Comparison of ENCODE assay signal across 21 mouse cellular contexts in the genomic region with DNA sequence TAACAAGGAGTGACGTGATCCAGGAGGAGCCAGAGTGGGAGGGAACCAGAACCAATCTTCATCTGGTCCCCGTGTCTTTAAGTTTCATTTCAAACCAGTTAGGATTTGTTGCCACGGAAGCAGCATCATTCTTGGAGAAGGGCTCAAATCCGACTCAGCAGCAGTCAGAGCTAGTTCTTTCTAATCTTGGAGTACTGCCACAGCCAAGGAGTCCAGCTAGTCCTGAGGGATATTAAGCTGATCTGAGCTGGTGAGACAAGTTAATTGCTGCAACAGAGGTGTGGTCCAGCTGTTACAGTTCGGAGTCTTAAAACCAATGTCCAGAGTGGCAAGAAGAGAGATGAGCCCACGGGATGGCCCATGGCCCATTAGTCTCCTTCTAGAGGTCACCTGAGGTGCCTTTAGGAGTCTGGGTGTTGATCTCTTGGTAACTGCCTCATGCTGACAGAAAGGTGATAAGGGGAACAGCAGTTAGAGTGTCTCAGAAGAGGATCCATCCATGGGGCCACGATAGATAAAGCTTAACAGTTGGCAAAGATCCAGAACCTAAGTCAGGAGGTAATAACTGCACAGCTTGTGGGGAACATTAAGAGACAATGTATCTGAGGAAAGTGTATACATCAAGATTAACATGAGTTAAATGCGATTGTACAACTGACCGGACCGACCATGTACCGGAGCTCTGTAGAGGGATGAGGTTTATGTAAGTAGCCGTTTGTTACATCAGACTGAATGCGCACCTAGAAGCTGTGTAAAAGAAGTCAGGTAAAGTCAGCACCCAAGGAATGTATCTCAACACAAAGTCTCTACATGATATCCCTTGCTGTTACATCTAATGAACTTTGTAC. TPM values are rescaled to one million over a fixed set of nuclear protein-coding genes. Genes with fewer than 3 reads are reported as not detected.
A peak's percentile ranks its signal among the peaks of the same experiment; 100 is the strongest.
DNase-seq lines count a peak whose midpoint lies in the region; ATAC-seq and TF ChIP-seq lines count a peak whose summit lies in the region.
"Had no signal": no experiment of that assay in that cellular context is flagged by ENCODE, and none has a peak within 500 bp of the region (broad histone marks: within the 10 kb centered on the region; RNA-seq: fewer than 3 reads in every experiment).

No protein-coding gene starts in this region.

- H3K27ac ChIP-seq in midbrain, postnatal 0 days (ENCODE audit: low read depth, low read length), result no peak overlapping the region
- no peak overlapping the region for H3K27ac ChIP-seq in midbrain, embryonic 15.5 days
- no peak overlapping the region for H3K27ac ChIP-seq in liver, embryonic 12.5 days
- no peak overlapping the region for H3K27ac ChIP-seq in stomach, embryonic 15.5 days
- H3K27ac ChIP-seq in limb, embryonic 10.5 days, result no peak overlapping the region
- H3K27ac ChIP-seq: embryonic facial prominence, embryonic 15.5 days; forebrain, embryonic 13.5 days; limb, embryonic 13.5 days had no signal

- no peaks in the 10 kb centered on the region for H3K27me3 ChIP-seq in midbrain, postnatal 0 days (ENCODE audit: insufficient read depth, low read length)
- H3K27me3 ChIP-seq in midbrain, embryonic 15.5 days (replicated peaks), result no peaks in the 10 kb centered on the region
- peaks cover 14% of the 10 kb centered on the region for H3K27me3 ChIP-seq in liver, embryonic 12.5 days (replicated peaks)
- H3K27me3 ChIP-seq in stomach, embryonic 15.5 days (replicated peaks), result no peaks in the 10 kb centered on the region
- no peaks in the 10 kb centered on the region for H3K27me3 ChIP-seq in limb, embryonic 10.5 days (ENCODE audit: low read depth, poor library complexity, severe bottlenecking)
- H3K27me3 ChIP-seq: embryonic facial prominence, embryonic 15.5 days; forebrain, embryonic 13.5 days; limb, embryonic 13.5 days had no signal

- intact Hi-C loops in gastrocnemius, postnatal 36 days (cut with DNase I), result loop anchor here (10.0 kb wide), 1 partner anchor 331 kb away; no protein-coding TSS in a partner anchor

- no peaks in the 10 kb centered on the region for H3K36me3 ChIP-seq in midbrain, postnatal 0 days (ENCODE audit: insufficient read depth, low read length)
- H3K36me3 ChIP-seq in midbrain, embryonic 15.5 days (replicated peaks), result no peaks in the 10 kb centered on the region
- H3K36me3 ChIP-seq in liver, embryonic 12.5 days, result no peaks in the 10 kb centered on the region
- H3K36me3 ChIP-seq in stomach, embryonic 15.5 days, result no peaks in the 10 kb centered on the region
- H3K36me3 ChIP-seq in limb, embryonic 10.5 days, result no peaks in the 10 kb centered on the region
- H3K36me3 ChIP-seq: embryonic facial prominence, embryonic 15.5 days; limb, embryonic 13.5 days had no signal

- H3K9me3 ChIP-seq in midbrain, postnatal 0 days (ENCODE audit: low read length), result no peaks in the 10 kb centered on the region
- H3K9me3 ChIP-seq in midbrain, embryonic 15.5 days, result no peaks in the 10 kb centered on the region
- no peaks in the 10 kb centered on the region for H3K9me3 ChIP-seq in liver, embryonic 12.5 days (replicated peaks)
- no peaks in the 10 kb centered on the region for H3K9me3 ChIP-seq in stomach, embryonic 15.5 days
- H3K9me3 ChIP-seq in limb, embryonic 10.5 days (replicated peaks), result no peaks in the 10 kb centered on the region
- H3K9me3 ChIP-seq: embryonic facial prominence, embryonic 15.5 days; forebrain, embryonic 13.5 days; limb, embryonic 13.5 days had no signal

- ATAC-seq in midbrain, postnatal 0 days (ENCODE audit: low FRiP score), result no peak
- no peak for ATAC-seq in midbrain, embryonic 15.5 days (replicated peaks)
- peak; percentile 84 for ATAC-seq in liver, embryonic 12.5 days
- ATAC-seq in stomach, embryonic 15.5 days (ENCODE audit: insufficient read depth, low FRiP score, low read depth), result peak; percentile 35; the same call in 1 of the 2 replicates
- ATAC-seq: forebrain, embryonic 13.5 days; midbrain, embryonic 16.5 days had no signal

- DNase-seq in midbrain, postnatal 0 days (ENCODE audit: low spot score), result peak; percentile 7
- peak; percentile 8 for DNase-seq in brain, embryonic 14.5 days (ENCODE audit: low read depth)
- DNase-seq in gastrocnemius, postnatal 36 days, result no peak
- DNase-seq in limb, embryonic 10.5 days (ENCODE audit: low spot score), result no peak
- DNase-seq: adrenal gland, adult 8-10 months; cerebellum, adult 9-10 months; embryo, embryonic 11 days; heart, postnatal 4 days; thymus, postnatal 4 days had no signal

- no peak overlapping the region for H3K9ac ChIP-seq in midbrain, postnatal 0 days (replicated peaks; ENCODE audit: low read length, poor library complexity, severe bottlenecking)
- no peak overlapping the region for H3K9ac ChIP-seq in midbrain, embryonic 15.5 days
- no peak overlapping the region for H3K9ac ChIP-seq in liver, embryonic 12.5 days
- H3K9ac ChIP-seq in stomach, embryonic 15.5 days, result no peak overlapping the region
- H3K9ac ChIP-seq: embryonic facial prominence, embryonic 15.5 days; forebrain, embryonic 13.5 days; limb, embryonic 13.5 days had no signal

- 72% methylated on average over 13 of the region's 13 CpGs for WGBS in midbrain, postnatal 0 days
- WGBS in midbrain, embryonic 15.5 days, result 77% methylated on average over 13 of the region's 13 CpGs
- 63% methylated on average over 13 of the region's 13 CpGs for WGBS in liver, embryonic 12.5 days (ENCODE audit: insufficient replicate concordance)
- WGBS in stomach, embryonic 15.5 days, result 59% methylated on average over 13 of the region's 13 CpGs
- WGBS in limb, embryonic 10.5 days, result 90% methylated on average over 13 of the region's 13 CpGs

- no peak overlapping the region for H3K4me2 ChIP-seq in midbrain, postnatal 0 days (ENCODE audit: low read depth, low read length, poor library complexity, severe bottlenecking)
- no peak overlapping the region for H3K4me2 ChIP-seq in midbrain, embryonic 15.5 days
- no peak overlapping the region for H3K4me2 ChIP-seq in liver, embryonic 12.5 days
- H3K4me2 ChIP-seq in stomach, embryonic 15.5 days, result no peak overlapping the region
- H3K4me2 ChIP-seq: embryonic facial prominence, embryonic 15.5 days; forebrain, embryonic 13.5 days; limb, embryonic 13.5 days had no signal

- H3K4me3 ChIP-seq in midbrain, postnatal 0 days (ENCODE audit: low read depth, low read length), result no peak overlapping the region
- H3K4me3 ChIP-seq in midbrain, embryonic 15.5 days, result no peak overlapping the region
- H3K4me3 ChIP-seq in liver, embryonic 12.5 days, result no peak overlapping the region
- no peak overlapping the region for H3K4me3 ChIP-seq in stomach, embryonic 15.5 days (replicated peaks)
- H3K4me3 ChIP-seq in limb, embryonic 10.5 days, result no peak overlapping the region
- H3K4me3 ChIP-seq: embryonic facial prominence, embryonic 15.5 days; forebrain, embryonic 13.5 days; limb, embryonic 13.5 days had no signal

- no peak for TF ChIP-seq POLR2A in brain, embryonic 14.5 days (IDR thresholded peaks at IDR 0.05; ENCODE audit: borderline replicate concordance, extremely low read depth, insufficient read depth, insufficient read length, poor library complexity, severe bottlenecking)

- TF ChIP-seq CTCF in midbrain, postnatal 0 days (IDR thresholded peaks at IDR 0.05), result no peak
- no peak for TF ChIP-seq CTCF in brain, embryonic 14.5 days (IDR thresholded peaks at IDR 0.05; ENCODE audit: borderline replicate concordance, extremely low read depth, insufficient read depth, insufficient read length)

- H3K4me1 ChIP-seq in midbrain, postnatal 0 days (ENCODE audit: insufficient read depth, low read length), result no peaks in the 10 kb centered on the region
- H3K4me1 ChIP-seq in midbrain, embryonic 15.5 days, result no peaks in the 10 kb centered on the region
- H3K4me1 ChIP-seq in liver, embryonic 12.5 days, result peaks cover 21% of the 10 kb centered on the region
- no peaks in the 10 kb centered on the region for H3K4me1 ChIP-seq in stomach, embryonic 15.5 days
- H3K4me1 ChIP-seq in limb, embryonic 10.5 days, result peaks cover 14% of the 10 kb centered on the region
- H3K4me1 ChIP-seq: forebrain, embryonic 13.5 days had no signal

RNA-seq across cellular contexts. Expression of a gene that starts 10.4 kb away (rescaled TPM):
- not detected in 2 replicates for total RNA-seq in midbrain, postnatal 0 days (2014; rRNA removed)
- not detected in 2 replicates for polyA plus RNA-seq in midbrain, postnatal 0 days (2015; fragmentation: Nextera tagmentation; extraction: Ambion mirVana)
- polyA plus RNA-seq in midbrain, embryonic 15.5 days (2015; fragmentation: Nextera tagmentation; extraction: Ambion mirVana), result not detected in 2 replicates
- polyA plus RNA-seq in brain, embryonic 14.5 days (2012; rRNA removed), result not detected in 2 replicates
- not detected in 2 replicates for polyA plus RNA-seq in liver, embryonic 12.5 days (2016; fragmentation: Nextera tagmentation; extraction: Ambion mirVana)
- polyA plus RNA-seq in stomach, embryonic 15.5 days (2015; fragmentation: Nextera tagmentation; extraction: Ambion mirVana), result 0.05 TPM in 1 of 2 replicates, not detected in the other
- not detected for total RNA-seq in gastrocnemius, postnatal 36 days (2021)
- polyA plus RNA-seq in limb, embryonic 10.5 days (2016; fragmentation: Nextera tagmentation; extraction: Ambion mirVana), result not detected in 2 replicates
- total RNA-seq: adrenal gland, adult 8-10 months; gastrocnemius, postnatal 4 days; heart, postnatal 4 days had no signal
- polyA plus RNA-seq: embryonic facial prominence, embryonic 15.5 days; forebrain, embryonic 13.5 days; heart, embryonic 14.5 days; kidney, embryonic 16.5 days; limb, embryonic 13.5 days; lung, embryonic 16.5 days; midbrain, embryonic 16.5 days; spleen, adult 2 months had no signal

RNA-seq across cellular contexts. Expression of a gene that starts 36.4 kb away (rescaled TPM):
- total RNA-seq in midbrain, postnatal 0 days (2014; rRNA removed), result 10.9 and 13.0 TPM in 2 replicates
- polyA plus RNA-seq in midbrain, postnatal 0 days (2015; fragmentation: Nextera tagmentation; extraction: Ambion mirVana), result 4.5 and 5.0 TPM in 2 replicates
- 4.0 and 4.4 TPM in 2 replicates for polyA plus RNA-seq in midbrain, embryonic 15.5 days (2015; fragmentation: Nextera tagmentation; extraction: Ambion mirVana)
- polyA plus RNA-seq in brain, embryonic 14.5 days (2012; rRNA removed), result 2.0 and 3.5 TPM in 2 replicates
- 22.2 and 23.4 TPM in 2 replicates for polyA plus RNA-seq in liver, embryonic 12.5 days (2016; fragmentation: Nextera tagmentation; extraction: Ambion mirVana)
- 23.8 and 26.6 TPM in 2 replicates for polyA plus RNA-seq in stomach, embryonic 15.5 days (2015; fragmentation: Nextera tagmentation; extraction: Ambion mirVana)
- total RNA-seq in gastrocnemius, postnatal 36 days (2021), result 1 to 10 TPM; 3.8 to 4.2 TPM
- polyA plus RNA-seq in limb, embryonic 10.5 days (2016; fragmentation: Nextera tagmentation; extraction: Ambion mirVana), result 17.7 and 19.2 TPM in 2 replicates

Comparison
In these comparisons a context has a peak if more than half of its experiments do, and no peak if none do; other contexts are left out.
1. ATAC-seq: peak in liver, embryonic 12.5 days (single experiment) and stomach, embryonic 15.5 days (single experiment); none in midbrain, postnatal 0 days (single experiment) and midbrain, embryonic 15.5 days (single experiment).
2. DNase-seq: peak in midbrain, postnatal 0 days (single experiment) and brain, embryonic 14.5 days (single experiment); none in gastrocnemius, postnatal 36 days (0 of 2) and limb, embryonic 10.5 days (single experiment).